Mouse (Mus musculus): Measurements from ENCODE around the gene Adnp.

DNA sequence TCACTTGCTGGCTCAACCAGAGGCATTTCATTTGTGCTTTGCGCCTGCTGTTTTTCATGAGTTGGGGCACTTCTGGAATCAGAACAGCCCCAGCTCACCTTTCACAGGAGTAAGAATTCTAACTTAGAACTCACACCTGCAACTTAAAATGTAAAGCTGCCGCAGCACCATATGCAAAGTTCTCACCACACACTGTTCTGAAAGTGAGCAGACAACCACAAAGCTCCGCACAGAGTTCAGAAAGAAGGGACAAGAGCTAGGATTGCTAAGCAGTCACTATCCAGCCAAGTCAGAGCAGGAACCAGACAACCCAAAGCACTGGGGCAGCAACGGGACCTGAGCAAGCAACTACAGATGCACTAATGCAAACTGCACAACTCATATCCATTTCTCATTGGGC lies 7.4 kb downstream of the Adnp start:
- TF ChIP-seq CTCF (IDR thresholded peaks at IDR 0.05; ENCODE audit: low read depth, low read length) (no peak), TAL1 (conservative IDR thresholded peaks at IDR 0.05; ENCODE audit: low read depth, low read length) (no peak)
